Mouse (Mus musculus) lung, embryonic 14.5 days (tissue): ENCODE results near the gene Snf8. TPM values are rescaled to one million over a fixed set of nuclear protein-coding genes. Genes with fewer than 3 reads are reported as not detected.
A peak's percentile ranks its signal among the peaks of the same experiment; 100 is the strongest.

Experiments used
- ATAC-seq: fragments of 200-750 bp; cut with Nextera tagmentation; 2 replicates; pipeline ENCODE4 v1.8.0; 2017; ENCODE audit warnings: mild to moderate bottlenecking, moderate TSS enrichment, moderate library complexity; ENCODE audit not compliant: insufficient read depth
- DNase-seq: peaks from one replicate; pipeline ENCODE4 v3.0.0-alpha.2; 2015
- H3K27ac ChIP-seq: fragments of 300-500 bp; sonication (generic); 2 replicates; pipeline ENCODE4 v1.5.1; 2014; ENCODE audit warnings: low read depth, mild to moderate bottlenecking, moderate library complexity
- H3K27me3 ChIP-seq: fragments of 300-500 bp; sonication (generic); 2 replicates; pipeline ENCODE4 v1.6.1; 2014; ENCODE audit warnings: low read length, control low read depth; ENCODE audit not compliant: insufficient read depth
- H3K36me3 ChIP-seq: fragments of 300-500 bp; sonication (generic); 2 replicates; pipeline ENCODE4 v1.6.1; 2014; ENCODE audit warnings: control low read depth; ENCODE audit not compliant: insufficient read depth
- H3K4me1 ChIP-seq: fragments of 300-500 bp; sonication (generic); 2 replicates; pipeline ENCODE4 v1.6.1; 2014; ENCODE audit warnings: antibody characterized with exemption, control low read depth; ENCODE audit not compliant: insufficient read depth
- H3K4me2 ChIP-seq: fragments of 300-500 bp; sonication (generic); 2 replicates; pipeline ENCODE4 v1.6.1; 2014; ENCODE audit warnings: mild to moderate bottlenecking
- H3K4me3 ChIP-seq: fragments of 300-500 bp; sonication (generic); 2 replicates; pipeline ENCODE4 v1.5.1; 2014; ENCODE audit warnings: low read depth, low read length
- H3K9ac ChIP-seq: fragments of 300-500 bp; sonication (generic); 2 replicates; pipeline ENCODE4 v1.6.1; 2014
- H3K9me3 ChIP-seq: fragments of 300-500 bp; sonication (generic); 2 replicates; pipeline ENCODE4 v1.6.1; 2016; ENCODE audit warnings: low read depth, low read length, control low read depth
- CTCF ChIP-seq: IDR thresholded peaks from 2 replicates; pipeline ENCODE4 v1.5.1; 2016; ENCODE audit warnings: antibody characterized with exemption, low read depth
- WGBS: fragments of 180-500 bp; shearing (Covaris S2); extraction: QIAGEN DNeasy Blood & Tissue Kit; methylation state at CpG from one replicate; pipeline ENCODE4 v1.1.7; 2014; 5-methylcytosine and 5-hydroxymethylcytosine counted together
- polyA plus RNA-seq: library from polyadenylated mRNA; unstranded; fragments of >200 nt; fragmentation: Nextera tagmentation; extraction: Ambion mirVana; gene quantifications from 2 replicates; pipeline ENCODE4 v1.2.1, GENCODE M21; 2014

Gene Snf8
- polyA plus RNA-seq, 1 experiment from 2014 or later, result 37.2 TPM

DNA sequence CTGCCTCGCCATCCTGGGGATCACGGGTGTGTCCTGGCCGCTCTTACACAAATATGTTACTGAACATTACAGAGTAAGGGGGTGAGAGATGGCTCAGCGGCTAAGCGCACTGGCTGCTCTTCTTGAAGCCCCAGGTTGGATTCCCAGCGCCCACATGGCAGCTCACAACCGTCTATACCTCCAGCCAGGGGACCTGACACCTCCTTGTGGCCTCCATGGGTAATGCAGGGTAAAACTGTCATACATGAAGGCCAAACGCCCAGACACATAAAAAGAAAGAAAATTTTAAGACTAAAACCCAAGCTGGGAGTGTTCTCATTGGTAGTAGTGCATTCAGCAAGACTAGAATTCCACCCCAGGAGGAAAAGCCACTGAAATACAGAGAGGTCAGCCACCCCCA is 40.5 kb upstream of the Snf8 start:
- no peak overlapping the region for H3K9ac ChIP-seq
- H3K36me3 ChIP-seq, result peaks cover 29% of the 10 kb centered on the region
- H3K4me2 ChIP-seq, result no peak overlapping the region
- no peaks in the 10 kb centered on the region for H3K9me3 ChIP-seq
- WGBS, result 90% methylated on average over 8 of the region's 8 CpGs
- H3K27ac ChIP-seq, result no peak overlapping the region
- no peak overlapping the region for H3K4me3 ChIP-seq
- no peak for ATAC-seq
- peaks cover 27% of the 10 kb centered on the region for H3K4me1 ChIP-seq
- DNase-seq, result no peak
- no peaks in the 10 kb centered on the region for H3K27me3 ChIP-seq
- TF ChIP-seq CTCF, result 0 out of 2 replicates have a peak, but pooled peaks have one; percentile 38

DNA sequence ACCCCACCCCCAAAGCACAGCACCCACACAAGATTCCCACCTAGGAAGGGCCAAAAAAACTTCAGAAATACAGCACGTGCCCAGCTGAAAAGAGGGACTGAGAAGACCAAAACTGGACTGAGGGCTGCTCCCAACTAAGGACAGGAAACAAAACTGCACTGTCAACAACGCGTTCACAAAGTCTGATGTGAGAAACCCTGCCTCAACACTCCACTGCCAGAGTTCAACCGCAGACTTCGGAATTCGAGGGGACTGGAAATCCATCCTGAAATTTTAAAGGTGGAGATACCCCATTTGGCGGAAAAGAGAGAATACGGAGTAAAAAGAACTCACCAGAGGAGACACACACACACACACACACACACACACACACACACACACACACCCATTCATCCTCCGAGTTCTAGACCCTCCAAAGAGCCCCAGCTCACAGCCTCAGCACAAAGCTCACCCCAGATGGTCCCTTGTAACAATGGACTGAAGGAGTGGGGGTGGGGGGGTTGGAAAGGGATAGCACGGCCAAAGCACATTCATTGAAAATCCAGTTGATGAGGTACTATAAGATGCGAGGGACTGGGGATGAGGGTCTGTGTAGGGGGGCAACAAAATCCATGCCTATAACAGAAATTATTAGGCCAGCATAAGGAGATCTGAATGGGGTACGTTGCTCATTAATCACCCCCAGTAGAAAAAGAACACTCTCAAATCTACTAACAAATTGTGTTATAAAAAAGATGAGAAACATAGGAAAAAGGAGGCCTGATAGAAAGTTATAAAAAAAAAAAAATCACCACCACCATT is 31.4 kb upstream of the Snf8 start:
- DNase-seq, result peak; percentile 56
- no peak for TF ChIP-seq CTCF
- no peak for ATAC-seq
- Histone ChIP-seq H3K36me3 (peaks cover 4% of the 10 kb centered on the region; the same call in 1 of the 2 replicates), H3K4me2 (peak overlapping the region; percentile 83), H3K9me3 (no peaks in the 10 kb centered on the region), H3K27me3 (no peaks in the 10 kb centered on the region), H3K4me1 (peaks cover 10% of the 10 kb centered on the region; the same call in 1 of the 2 replicates), H3K9ac (peak overlapping the region; percentile 54), H3K27ac (peak overlapping the region; percentile 33; the same call in 1 of the 2 replicates), H3K4me3 (peak overlapping the region; percentile 90)
- WGBS, result 3% methylated on average over 12 of the region's 12 CpGs

DNA sequence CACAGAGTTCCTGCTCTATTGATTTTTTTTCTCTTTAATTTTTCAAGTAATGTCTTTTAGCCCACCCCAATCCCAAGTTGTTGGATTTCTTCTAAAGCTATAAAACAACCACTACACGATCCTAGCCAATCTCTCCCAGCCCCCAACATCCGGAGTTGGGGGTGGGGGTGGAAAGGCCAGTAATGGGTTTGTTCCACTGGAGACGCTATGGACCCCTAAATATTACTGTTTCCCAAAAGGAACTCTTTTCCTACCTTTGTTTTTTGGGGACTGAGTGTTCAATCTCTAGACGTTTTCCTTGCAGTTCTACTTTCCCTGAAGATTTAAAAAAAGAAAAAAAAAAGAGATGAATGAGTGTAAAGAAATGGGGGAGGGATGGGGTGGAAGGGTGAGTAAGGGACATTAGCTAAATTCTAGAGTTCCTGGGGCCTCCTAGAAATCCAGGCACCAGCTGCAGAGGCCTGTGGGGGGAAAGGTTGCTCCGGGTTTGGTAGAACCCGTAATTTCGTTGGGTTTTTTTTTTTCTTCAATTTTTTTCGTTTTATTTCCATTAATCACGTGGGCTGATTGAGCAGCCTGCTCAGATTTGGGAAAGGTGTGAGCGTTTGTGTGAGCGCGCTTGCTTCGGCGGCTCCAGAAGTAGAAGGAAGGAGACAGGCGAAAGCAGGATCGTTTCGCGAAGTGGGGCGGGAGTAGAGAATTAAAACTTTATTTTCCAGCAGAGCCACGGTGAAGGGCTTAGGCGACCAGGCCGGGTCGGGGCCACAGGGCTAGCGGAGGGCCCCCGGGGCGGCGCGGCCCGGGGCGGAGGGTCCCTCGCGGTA is 30.5 kb upstream of the Snf8 start:
- H3K4me3 ChIP-seq, result peak overlapping the region; percentile 90
- peak overlapping the region; percentile 98 for H3K9ac ChIP-seq
- DNase-seq (peak; percentile 71), ATAC-seq (peak; percentile 25; the same call in 1 of the 2 replicates)
- under 1% methylated on average over 32 of the region's 32 CpGs for WGBS
- no peaks in the 10 kb centered on the region; the same call in 1 of the 2 replicates for H3K36me3 ChIP-seq
- H3K4me2 ChIP-seq, result peak overlapping the region; percentile 83
- H3K4me1 ChIP-seq, result peaks cover 10% of the 10 kb centered on the region; the same call in 1 of the 2 replicates
- H3K9me3 ChIP-seq, result no peaks in the 10 kb centered on the region
- peak overlapping the region; percentile 97 for H3K27ac ChIP-seq
- 0 out of 2 replicates have a peak, but pooled peaks have one; percentile 2 for TF ChIP-seq CTCF
- H3K27me3 ChIP-seq, result no peaks in the 10 kb centered on the region

DNA sequence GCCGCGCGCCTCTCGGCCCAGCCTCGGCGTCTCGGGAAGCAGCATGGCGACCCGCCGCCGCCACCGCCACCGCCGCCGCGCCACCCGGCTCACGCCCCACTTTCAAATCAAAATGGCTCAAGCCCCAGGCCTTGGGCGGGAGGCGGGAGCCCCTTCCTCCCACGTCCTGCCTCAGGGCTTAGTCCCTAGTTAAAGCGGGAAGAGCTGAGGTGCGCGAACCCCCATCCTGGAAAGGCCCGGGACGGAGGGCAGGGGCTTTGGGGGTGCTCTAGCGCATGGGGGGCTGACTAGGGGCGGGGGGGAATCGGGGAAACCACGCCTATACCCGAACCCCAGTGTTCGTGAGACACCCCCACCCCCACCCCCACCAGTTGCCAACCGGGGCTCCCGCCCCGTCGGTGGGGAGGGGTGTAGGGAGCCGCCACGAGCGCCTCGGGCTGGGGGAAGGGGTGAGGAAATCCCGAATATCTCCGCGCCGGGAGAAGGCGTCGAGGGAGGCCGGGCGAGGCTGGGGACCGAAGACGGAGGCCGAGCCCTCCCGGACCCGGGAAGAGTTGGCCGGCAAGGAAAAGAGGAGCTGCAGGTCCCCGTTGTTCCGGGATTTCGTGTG is 29.8 kb upstream of the Snf8 start:
- Histone ChIP-seq H3K27ac (peak overlapping the region; percentile 97), H3K9me3 (no peaks in the 10 kb centered on the region), H3K4me3 (peak overlapping the region; percentile 90), H3K27me3 (no peaks in the 10 kb centered on the region), H3K9ac (peak overlapping the region; percentile 98), H3K36me3 (no peaks in the 10 kb centered on the region; the same call in 1 of the 2 replicates), H3K4me2 (peak overlapping the region; percentile 83), H3K4me1 (peaks cover 10% of the 10 kb centered on the region; the same call in 1 of the 2 replicates)
- WGBS, result under 1% methylated on average over 56 of the region's 57 CpGs
- no peak for TF ChIP-seq CTCF
- DNase-seq (peak; percentile 65), ATAC-seq (peak; percentile 18)

DNA sequence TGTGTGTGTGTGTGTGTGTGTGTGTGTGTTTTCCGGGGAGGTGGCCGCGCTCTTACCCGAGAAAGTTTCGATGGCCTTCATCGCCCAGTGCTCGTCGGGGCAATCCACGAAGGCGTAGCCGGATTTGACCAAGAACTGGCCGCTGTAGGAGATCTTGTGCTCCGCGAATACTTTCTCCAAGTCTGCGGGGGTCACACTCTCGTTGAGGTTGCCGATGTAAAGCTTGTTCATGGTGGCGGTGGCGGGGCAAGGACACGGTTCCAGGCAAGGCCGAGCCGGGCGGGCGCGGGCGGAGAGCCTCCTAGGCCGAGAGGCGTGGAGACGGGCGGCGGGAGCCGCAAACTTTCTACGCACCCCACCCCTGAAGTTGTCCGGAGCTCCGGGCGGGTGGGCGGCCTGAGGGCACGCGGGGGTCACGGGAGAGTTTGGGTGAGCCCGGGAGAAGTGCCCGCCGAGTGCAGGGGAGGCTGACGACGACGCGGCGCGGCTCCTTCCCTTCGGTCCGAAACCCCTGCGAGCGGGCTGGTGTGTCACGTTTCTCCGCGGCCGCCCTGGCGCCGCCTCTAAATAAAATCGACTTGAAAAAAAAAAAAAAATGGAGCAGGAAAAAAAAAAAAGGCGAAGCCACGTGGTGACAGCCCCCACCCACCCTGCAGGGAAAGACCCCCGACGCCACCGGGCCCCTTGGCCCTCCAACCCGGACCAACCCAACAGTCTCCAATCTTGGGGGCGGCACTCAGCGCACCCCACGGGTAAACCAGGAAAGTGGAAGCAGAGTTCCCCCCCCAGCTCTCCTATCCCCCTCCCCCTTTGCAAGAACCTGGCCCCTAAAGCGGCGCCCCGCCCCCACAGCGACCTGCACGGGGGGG is 29.0 kb upstream of the Snf8 start, which contains the start of gene Igf2bp1:
TSS of gene Igf2bp1 (minus strand) at position 538 of the 869 bp plus-strand sequence.
- Histone ChIP-seq H3K4me2 (peak within 1 kb of the TSS; percentile 83), H3K36me3 (no peaks in the 10 kb centered on the region), H3K27me3 (no peaks in the 10 kb centered on the region), H3K4me1 (peaks cover 10% of the 10 kb centered on the region; the same call in 1 of the 2 replicates), H3K9ac (peak within 1 kb of the TSS; percentile 98), H3K4me3 (peak within 1 kb of the TSS; percentile 90), H3K27ac (peak within 1 kb of the TSS; percentile 97), H3K9me3 (no peaks in the 10 kb centered on the region)
- WGBS, result under 1% methylated on average over 70 of the region's 74 CpGs
- ATAC-seq, result peak; percentile 36
- peak; percentile 87 for DNase-seq
- TF ChIP-seq CTCF, result no peak

DNA sequence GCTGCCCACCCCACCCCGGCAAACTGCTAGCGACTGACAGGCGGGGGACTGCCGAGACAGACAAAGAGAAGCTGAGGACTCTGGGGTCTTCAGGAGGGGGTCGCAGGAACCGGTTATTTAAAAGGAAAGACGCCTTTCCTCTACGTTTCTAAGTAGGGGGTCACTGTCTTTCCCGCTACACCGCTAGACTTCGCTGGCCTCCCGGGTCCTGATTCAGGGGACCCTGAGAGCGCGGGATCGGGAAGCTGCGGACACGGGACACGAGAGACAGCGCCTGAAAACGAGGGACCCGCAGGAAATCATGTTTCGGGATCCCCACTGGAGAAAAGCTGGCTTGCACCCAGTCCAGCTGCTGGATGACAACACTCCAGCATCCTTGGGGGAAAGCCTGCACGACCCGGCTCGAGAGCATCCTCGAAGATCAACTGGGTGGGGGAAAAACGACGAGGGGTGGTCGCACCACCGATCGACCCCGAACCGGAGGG is 28.3 kb upstream of the Snf8 start:
- peak overlapping the region; percentile 98 for H3K9ac ChIP-seq
- WGBS, result under 1% methylated on average over 33 of the region's 33 CpGs
- H3K27me3 ChIP-seq, result no peaks in the 10 kb centered on the region
- TF ChIP-seq CTCF, result no peak
- H3K27ac ChIP-seq, result peak overlapping the region; percentile 97
- no peaks in the 10 kb centered on the region for H3K9me3 ChIP-seq
- ATAC-seq (peak; percentile 22; the same call in 1 of the 2 replicates), DNase-seq (peak; percentile 73)
- H3K36me3 ChIP-seq, result no peaks in the 10 kb centered on the region
- H3K4me1 ChIP-seq, result peaks cover 10% of the 10 kb centered on the region; the same call in 1 of the 2 replicates
- H3K4me2 ChIP-seq, result peak overlapping the region; percentile 83
- peak overlapping the region; percentile 90 for H3K4me3 ChIP-seq
